ENCODE assay signal across 29 mouse cellular contexts in genomic region chr6:117929945-117930655, GRCm38 (mm10). TPM values are rescaled to one million over a fixed set of nuclear protein-coding genes. Genes with fewer than 3 reads are reported as not detected.
DNase-seq lines count a peak whose midpoint lies in the region; ATAC-seq and TF ChIP-seq lines count a peak whose summit lies in the region.
"Had no signal": no experiment of that assay in that cellular context is flagged by ENCODE, and none has a peak within 500 bp of the region (broad histone marks: within the 10 kb centered on the region; RNA-seq: fewer than 3 reads in every experiment).

No protein-coding gene starts in this region.

- no peak for TF ChIP-seq RAD21 in CH12.LX (IDR thresholded peaks at IDR 0.05; ENCODE audit: low read depth, low read length)

- H3K27ac ChIP-seq in intestine, embryonic 14.5 days (ENCODE audit: low read depth), result no peak overlapping the region
- H3K27ac ChIP-seq in intestine, embryonic 16.5 days (ENCODE audit: low read length), result no peak overlapping the region
- no peak overlapping the region for H3K27ac ChIP-seq in CH12.LX (ENCODE audit: insufficient read depth, low read depth)
- H3K27ac ChIP-seq: embryonic facial prominence, embryonic 12.5 days; embryonic facial prominence, embryonic 15.5 days; gastrocnemius, adult 2 months; heart, embryonic 13.5 days; hindbrain, embryonic 10.5 days; hindbrain, embryonic 13.5 days had no signal

- no peaks in the 10 kb centered on the region for H3K79me2 ChIP-seq in CH12.LX (replicated peaks; ENCODE audit: control insufficient read depth, extremely low read depth, insufficient read depth, poor library complexity, severe bottlenecking)
- H3K79me2 ChIP-seq in myocyte (ENCODE audit: control insufficient read depth, insufficient read depth), result no peaks in the 10 kb centered on the region

- in situ Hi-C loops in CH12.LX (cut with MboI; ENCODE audit: low pct_ligation_motif_present, low pct_unique_long_range_greater_than_20kb, low sequenced_read_pairs), result no loop called here

- H3K36me3 ChIP-seq in intestine, embryonic 14.5 days (ENCODE audit: control insufficient read depth, insufficient read depth, low read length), result peaks cover 44% of the 10 kb centered on the region
- H3K36me3 ChIP-seq in intestine, embryonic 16.5 days (ENCODE audit: control insufficient read depth, insufficient read depth, low read length), result peaks cover 2% of the 10 kb centered on the region; the same call in 1 of the 2 replicates
- peaks cover 22 to 54% of the 10 kb centered on the region in 2 experiments for H3K36me3 ChIP-seq in CH12.LX (replicated peaks in 1 of 2; ENCODE audit: control insufficient read depth in 1 of 2, insufficient read depth in 1 of 2, low read length in 1 of 2)
- H3K36me3 ChIP-seq in myocyte (ENCODE audit: control insufficient read depth, insufficient read depth), result peaks cover 38% of the 10 kb centered on the region

- no peaks in the 10 kb centered on the region for H3K27me3 ChIP-seq in intestine, embryonic 14.5 days (replicated peaks; ENCODE audit: control insufficient read depth, insufficient read depth, low read length)
- H3K27me3 ChIP-seq in intestine, embryonic 16.5 days (replicated peaks; ENCODE audit: control insufficient read depth, insufficient read depth, low read length), result no peaks in the 10 kb centered on the region
- no peaks in the 10 kb centered on the region for H3K27me3 ChIP-seq in CH12.LX (replicated peaks)
- H3K27me3 ChIP-seq in myocyte (ENCODE audit: control insufficient read depth, insufficient read depth, insufficient read length), result no peaks in the 10 kb centered on the region
- H3K27me3 ChIP-seq: embryonic facial prominence, embryonic 12.5 days; embryonic facial prominence, embryonic 15.5 days; heart, embryonic 13.5 days; hindbrain, embryonic 13.5 days had no signal

- H3ac ChIP-seq in myocyte (ENCODE audit: control insufficient read depth, insufficient read length), result no peak overlapping the region

- no peak overlapping the region for H3K4me2 ChIP-seq in intestine, embryonic 14.5 days (ENCODE audit: low read length)
- no peak overlapping the region for H3K4me2 ChIP-seq in intestine, embryonic 16.5 days (ENCODE audit: low read depth, low read length)
- no peak overlapping the region for H3K4me2 ChIP-seq in CH12.LX (ENCODE audit: insufficient read depth, low read depth, poor library complexity, severe bottlenecking)
- no peak overlapping the region for H3K4me2 ChIP-seq in myocyte (ENCODE audit: low read depth)
- H3K4me2 ChIP-seq: embryonic facial prominence, embryonic 12.5 days; embryonic facial prominence, embryonic 15.5 days; heart, embryonic 13.5 days; hindbrain, embryonic 13.5 days had no signal

- no peak for TF ChIP-seq CTCF in CH12.LX (conservative IDR thresholded peaks at IDR 0.05 in 1 of 2, IDR thresholded peaks at IDR 0.05 in 1 of 2; ENCODE audit: low read depth in 2 of 2, low read length in 2 of 2)

- no peaks in the 10 kb centered on the region for H3K4me1 ChIP-seq in intestine, embryonic 14.5 days (replicated peaks; ENCODE audit: control insufficient read depth, insufficient read depth, low read length)
- H3K4me1 ChIP-seq in intestine, embryonic 16.5 days (ENCODE audit: control insufficient read depth, insufficient read depth, low read length), result no peaks in the 10 kb centered on the region
- H3K4me1 ChIP-seq in CH12.LX (ENCODE audit: control insufficient read depth in 1 of 2, insufficient read depth in 2 of 2), result peaks cover 0 to 15% of the 10 kb centered on the region in 2 experiments; a peak in 1 of 4 replicates
- H3K4me1 ChIP-seq: embryonic facial prominence, embryonic 12.5 days; embryonic facial prominence, embryonic 15.5 days; hindbrain, embryonic 10.5 days; hindbrain, embryonic 13.5 days had no signal

- H3K9me3 ChIP-seq in intestine, embryonic 14.5 days (ENCODE audit: control insufficient read depth, low read length), result no peaks in the 10 kb centered on the region
- no peaks in the 10 kb centered on the region for H3K9me3 ChIP-seq in intestine, embryonic 16.5 days (ENCODE audit: control insufficient read depth, low read length)
- no peaks in the 10 kb centered on the region for H3K9me3 ChIP-seq in CH12.LX (replicated peaks; ENCODE audit: low read length)
- H3K9me3 ChIP-seq: embryonic facial prominence, embryonic 12.5 days; embryonic facial prominence, embryonic 15.5 days; G1E; heart, embryonic 13.5 days; hindbrain, embryonic 10.5 days; hindbrain, embryonic 13.5 days had no signal

- ATAC-seq in intestine, embryonic 14.5 days (replicated peaks; ENCODE audit: low FRiP score, low TSS enrichment, low read depth), result 0 out of 2 replicates have a peak, but pooled peaks have one; percentile 42
- no peak for ATAC-seq in intestine, embryonic 16.5 days
- ATAC-seq: activated CD4-positive, CD25-positive, alpha-beta regulatory T cell, adult 4 months; forebrain, embryonic 14.5 days; forebrain, postnatal 0 days; hindbrain, embryonic 16.5 days had no signal

- 94% methylated on average over 3 of the region's 3 CpGs for WGBS in intestine, embryonic 14.5 days
- 81% methylated on average over 3 of the region's 3 CpGs for WGBS in intestine, embryonic 16.5 days

- no peak for DNase-seq in intestine, embryonic 14.5 days (ENCODE audit: low spot score)
- DNase-seq in 416B (ENCODE audit: low read depth) (peak; percentile 21), CH12.LX (ENCODE audit: extremely low read depth) (no peak)
- no peak for DNase-seq in left cerebral cortex, adult 8-10 months (ENCODE audit: low spot score in 2 of 2)
- DNase-seq: adrenal gland, adult 8-10 months; adrenal gland, postnatal 25 days; cerebellum, adult 11-12 months; cerebellum, adult 8-10 months; cerebellum, postnatal 10 days; cerebellum, postnatal 36 days; forebrain, postnatal 0 days; gastrocnemius, adult 2 months; gastrocnemius, postnatal 14 days; heart, adult 18-20 months; heart, postnatal 36 days; kidney, adult 18-20 months had no signal

- no peak for TF ChIP-seq POLR2A in CH12.LX (IDR thresholded peaks at IDR 0.05; ENCODE audit: low read depth, low read length)
- TF ChIP-seq POLR2A in myocyte (IDR thresholded peaks at IDR 0.05; ENCODE audit: insufficient read length, low read depth), result no peak

- TF ChIP-seq EP300 in CH12.LX (IDR thresholded peaks at IDR 0.05; ENCODE audit: low read length), result no peak

- dilution Hi-C loops in CH12.LX (cut with MboI; ENCODE audit: extremely low pct_ligation_motif_present, extremely low pct_unique_long_range_greater_than_20kb, low sequenced_read_pairs), result no loop called here

- no peak overlapping the region for H3K4me3 ChIP-seq in intestine, embryonic 14.5 days (ENCODE audit: low read depth, low read length)
- no peak overlapping the region for H3K4me3 ChIP-seq in intestine, embryonic 16.5 days (ENCODE audit: low read length)
- H3K4me3 ChIP-seq in CH12.LX (replicated peaks in 1 of 3; ENCODE audit: low read depth in 2 of 3, low read length in 2 of 3, poor library complexity in 1 of 3), result no peak overlapping the region
- H3K4me3 ChIP-seq in myocyte, result no peak overlapping the region
- H3K4me3 ChIP-seq: embryonic facial prominence, embryonic 12.5 days; embryonic facial prominence, embryonic 15.5 days; gastrocnemius, adult 2 months; heart, embryonic 13.5 days; hindbrain, embryonic 10.5 days; hindbrain, embryonic 13.5 days had no signal

- H3K9ac ChIP-seq in intestine, embryonic 14.5 days (ENCODE audit: low read length), result no peak overlapping the region
- H3K9ac ChIP-seq in intestine, embryonic 16.5 days (ENCODE audit: low read depth, low read length), result no peak overlapping the region
- no peak overlapping the region for H3K9ac ChIP-seq in CH12.LX (ENCODE audit: insufficient read depth, low read depth)
- H3K9ac ChIP-seq: embryonic facial prominence, embryonic 12.5 days; embryonic facial prominence, embryonic 15.5 days; forebrain, postnatal 0 days; heart, embryonic 13.5 days; hindbrain, embryonic 13.5 days had no signal

TF ChIP-seq in CH12.LX, 34 proteins besides CTCF, POLR2A, EP300 and RAD21 (continues in another document):
- no peak for TF ChIP-seq JUN (IDR thresholded peaks at IDR 0.05; ENCODE audit: insufficient read depth, low read depth, low read length)
- 0 out of 2 replicates have a peak, but pooled peaks have one; percentile 1 for TF ChIP-seq CHD2 (IDR thresholded peaks at IDR 0.05; ENCODE audit: low read length)
- no peak for TF ChIP-seq E2F4 (IDR thresholded peaks at IDR 0.05; ENCODE audit: insufficient replicate concordance, low read depth, low read length)
- no peak for TF ChIP-seq CHD1 (IDR thresholded peaks at IDR 0.05; ENCODE audit: low read depth, low read length)
- TF ChIP-seq MAX (IDR thresholded peaks at IDR 0.05; ENCODE audit: low read length), result no peak
- no peak for TF ChIP-seq MAFK (IDR thresholded peaks at IDR 0.05; ENCODE audit: insufficient replicate concordance, low read length)
- TF ChIP-seq GABPA (IDR thresholded peaks at IDR 0.05; ENCODE audit: insufficient replicate concordance, low read depth, low read length), result no peak

TF ChIP-seq in myocyte, 11 proteins besides CTCF, POLR2A, EP300 and RAD21:
- TF ChIP-seq POLR2AphosphoS2 (IDR thresholded peaks at IDR 0.05; ENCODE audit: insufficient read length, low read depth), result peak; percentile 30
- no peak for TF ChIP-seq MYOG (IDR thresholded peaks at IDR 0.05; ENCODE audit: control insufficient read depth in 1 of 3, insufficient read depth in 1 of 3, insufficient read length in 2 of 3, low read depth in 2 of 3)

RNA-seq across cellular contexts. Expression of gene Fxyd4, which starts 7.4 kb away (rescaled TPM):
- 1.7 and 3.2 TPM in 2 replicates for polyA plus RNA-seq in intestine, embryonic 14.5 days (2014; fragmentation: Nextera tagmentation; extraction: Ambion mirVana)
- polyA plus RNA-seq in intestine, embryonic 16.5 days (2015; fragmentation: Nextera tagmentation; extraction: Ambion mirVana), result 1.2 and 2.0 TPM in 2 replicates
- total RNA-seq in CH12.LX (2012; rRNA removed), result not detected in 2 replicates
- total RNA-seq in CH12.LX (2014; rRNA removed), result not detected in 2 replicates
- 0.55 TPM in 1 of 2 replicates, not detected in the other for polyA plus RNA-seq in CH12.LX (2012; ENCODE audit: insufficient read length, low read depth)
- polyA plus RNA-seq in myocyte (2012; fragmentation: generic; extraction: Trizol), result 0.64 TPM
- total RNA-seq in left cerebral cortex, adult 8-10 months (2022), result not detected
- total RNA-seq: adrenal gland, adult 8-10 months; adrenal gland, postnatal 25 days; forebrain, postnatal 0 days; G1E; gastrocnemius, adult 2 months; gastrocnemius, postnatal 14 days; gastrocnemius, postnatal 4 days; heart, adult 18-20 months; heart, postnatal 36 days had no signal
- polyA plus RNA-seq: brain, embryonic 14.5 days; G1E had no signal

RNA-seq across cellular contexts. Expression of gene Hnrnpf, which starts 30.0 kb away (rescaled TPM):
- 798 and 814 TPM in 2 replicates for polyA plus RNA-seq in intestine, embryonic 14.5 days (2014; fragmentation: Nextera tagmentation; extraction: Ambion mirVana)
- 751 and 822 TPM in 2 replicates for polyA plus RNA-seq in intestine, embryonic 16.5 days (2015; fragmentation: Nextera tagmentation; extraction: Ambion mirVana)
- total RNA-seq in CH12.LX (2012; rRNA removed) (598 and 821 TPM in 2 replicates), CH12.LX (2014; rRNA removed) (1,196 and 1,374 TPM in 2 replicates)
- polyA plus RNA-seq in CH12.LX (2012; ENCODE audit: insufficient read length, low read depth) (790 and 847 TPM in 2 replicates), myocyte (2012; fragmentation: generic; extraction: Trizol) (186 TPM)
- total RNA-seq in left cerebral cortex, adult 8-10 months (2022), result 100 to 1,000 TPM; 125 to 143 (median 139) TPM
